Mouse (Mus musculus): Measurements from ENCODE around the gene Map3k15. TPM values are rescaled to one million over a fixed set of nuclear protein-coding genes. Genes with fewer than 3 reads are reported as not detected.

Gene Map3k15
- polyA plus RNA-seq, 1 experiment: not detected

GRCm38 (mm10) chrX:159969025-159969424, 19.2 kb upstream of the Map3k15 start:
- no peaks in the 10 kb centered on the region for H3K36me3 ChIP-seq (ENCODE audit: control insufficient read depth)
- no peak overlapping the region for H3K4me3 ChIP-seq (replicated peaks)
- no peaks in the 10 kb centered on the region for H3K9me3 ChIP-seq (ENCODE audit: control insufficient read depth, low read length)
- H3K27me3 ChIP-seq (ENCODE audit: control insufficient read depth): peaks cover 4% of the 10 kb centered on the region
- TF ChIP-seq GATA1 (IDR thresholded peaks at IDR 0.05; ENCODE audit: low read length) (no peak), TAL1 (IDR thresholded peaks at IDR 0.05; ENCODE audit: low read length) (no peak)
- no peaks in the 10 kb centered on the region for H3K4me1 ChIP-seq (ENCODE audit: control insufficient read depth)

- TF ChIP-seq TAL1 (IDR thresholded peaks at IDR 0.05; ENCODE audit: low read length) (no peak), GATA1 (IDR thresholded peaks at IDR 0.05; ENCODE audit: low read length) (no peak)
- Histone ChIP-seq H3K4me1 (ENCODE audit: control insufficient read depth) (no peaks in the 10 kb centered on the region), H3K9me3 (ENCODE audit: control insufficient read depth, low read length) (no peaks in the 10 kb centered on the region), H3K4me3 (replicated peaks) (no peak overlapping the region), H3K36me3 (ENCODE audit: control insufficient read depth) (no peaks in the 10 kb centered on the region), H3K27me3 (ENCODE audit: control insufficient read depth) (no peaks in the 10 kb centered on the region; the same call in 1 of the 2 replicates)
Observed at GRCm38 (mm10) chrX:159971091-159971779, 17.0 kb upstream of the Map3k15 start.

GRCm38 (mm10) chrX:159973730-159974129, 14.5 kb upstream of the Map3k15 start:
- no peaks in the 10 kb centered on the region for H3K4me1 ChIP-seq (ENCODE audit: control insufficient read depth)
- no peaks in the 10 kb centered on the region for H3K36me3 ChIP-seq (ENCODE audit: control insufficient read depth)
- H3K27me3 ChIP-seq (ENCODE audit: control insufficient read depth): no peaks in the 10 kb centered on the region; the same call in 1 of the 2 replicates
- H3K4me3 ChIP-seq (replicated peaks): no peak overlapping the region
- no peaks in the 10 kb centered on the region for H3K9me3 ChIP-seq (ENCODE audit: control insufficient read depth, low read length)
- TF ChIP-seq GATA1 (IDR thresholded peaks at IDR 0.05; ENCODE audit: low read length): no peak
- no peak for TF ChIP-seq TAL1 (IDR thresholded peaks at IDR 0.05; ENCODE audit: low read length)

- H3K36me3 ChIP-seq (ENCODE audit: control insufficient read depth): no peaks in the 10 kb centered on the region
- H3K4me1 ChIP-seq (ENCODE audit: control insufficient read depth): no peaks in the 10 kb centered on the region
- H3K9me3 ChIP-seq (ENCODE audit: control insufficient read depth, low read length): no peaks in the 10 kb centered on the region
- H3K4me3 ChIP-seq (replicated peaks): no peak overlapping the region
- TF ChIP-seq GATA1 (IDR thresholded peaks at IDR 0.05; ENCODE audit: low read length) (no peak), TAL1 (IDR thresholded peaks at IDR 0.05; ENCODE audit: low read length) (no peak)
- no peaks in the 10 kb centered on the region for H3K27me3 ChIP-seq (ENCODE audit: control insufficient read depth)
Observed at GRCm38 (mm10) chrX:159976243-159976642, 12.0 kb upstream of the Map3k15 start.

GRCm38 (mm10) chrX:159995808-159996207, 7.6 kb downstream of the Map3k15 start:
- H3K27me3 ChIP-seq (ENCODE audit: control insufficient read depth): peaks cover 3% of the 10 kb centered on the region; the same call in 1 of the 2 replicates
- no peaks in the 10 kb centered on the region for H3K4me1 ChIP-seq (ENCODE audit: control insufficient read depth)
- H3K36me3 ChIP-seq (ENCODE audit: control insufficient read depth): no peaks in the 10 kb centered on the region
- no peaks in the 10 kb centered on the region for H3K9me3 ChIP-seq (ENCODE audit: control insufficient read depth, low read length)
- TF ChIP-seq GATA1 (IDR thresholded peaks at IDR 0.05; ENCODE audit: low read length): no peak
- TF ChIP-seq TAL1 (IDR thresholded peaks at IDR 0.05; ENCODE audit: low read length): no peak
- no peak overlapping the region for H3K4me3 ChIP-seq (replicated peaks)

GRCm38 (mm10) chrX:160053306-160053705, 65.1 kb downstream of the Map3k15 start:
- no peaks in the 10 kb centered on the region for H3K27me3 ChIP-seq (ENCODE audit: control insufficient read depth)
- no peak for TF ChIP-seq TAL1 (IDR thresholded peaks at IDR 0.05; ENCODE audit: low read length)
- TF ChIP-seq GATA1 (IDR thresholded peaks at IDR 0.05; ENCODE audit: low read length): no peak
- no peaks in the 10 kb centered on the region for H3K4me1 ChIP-seq (ENCODE audit: control insufficient read depth)
- H3K4me3 ChIP-seq (replicated peaks): no peak overlapping the region
- no peaks in the 10 kb centered on the region for H3K9me3 ChIP-seq (ENCODE audit: control insufficient read depth, low read length)
- no peaks in the 10 kb centered on the region for H3K36me3 ChIP-seq (ENCODE audit: control insufficient read depth)

GRCm38 (mm10) chrX:160054643-160055042, 66.4 kb downstream of the Map3k15 start:
- TF ChIP-seq GATA1 (IDR thresholded peaks at IDR 0.05; ENCODE audit: low read length) (no peak), TAL1 (IDR thresholded peaks at IDR 0.05; ENCODE audit: low read length) (no peak)
- Histone ChIP-seq H3K4me3 (replicated peaks) (no peak overlapping the region), H3K4me1 (ENCODE audit: control insufficient read depth) (no peaks in the 10 kb centered on the region)

GRCm38 (mm10) chrX:160091973-160092372, 103.7 kb downstream of the Map3k15 start:
- Histone ChIP-seq H3K4me3 (replicated peaks) (no peak overlapping the region), H3K36me3 (ENCODE audit: control insufficient read depth) (no peaks in the 10 kb centered on the region), H3K27me3 (ENCODE audit: control insufficient read depth) (no peaks in the 10 kb centered on the region), H3K4me1 (ENCODE audit: control insufficient read depth) (no peaks in the 10 kb centered on the region), H3K9me3 (ENCODE audit: control insufficient read depth, low read length) (no peaks in the 10 kb centered on the region)
- TF ChIP-seq GATA1 (IDR thresholded peaks at IDR 0.05; ENCODE audit: low read length) (no peak), TAL1 (IDR thresholded peaks at IDR 0.05; ENCODE audit: low read length) (no peak)

More at GRCm38 (mm10) chrX:160054643-160055042, 66.4 kb downstream of the Map3k15 start:
- Histone ChIP-seq H3K36me3 (ENCODE audit: control insufficient read depth) (no peaks in the 10 kb centered on the region), H3K27me3 (ENCODE audit: control insufficient read depth) (no peaks in the 10 kb centered on the region), H3K9me3 (ENCODE audit: control insufficient read depth, low read length) (no peaks in the 10 kb centered on the region)

GRCm38 (mm10) chrX:160107817-160108216, 119.6 kb downstream of the Map3k15 start:
- TF ChIP-seq GATA1 (IDR thresholded peaks at IDR 0.05; ENCODE audit: low read length) (no peak), TAL1 (IDR thresholded peaks at IDR 0.05; ENCODE audit: low read length) (no peak)
- no peaks in the 10 kb centered on the region for H3K9me3 ChIP-seq (ENCODE audit: control insufficient read depth, low read length)
- no peaks in the 10 kb centered on the region for H3K4me1 ChIP-seq (ENCODE audit: control insufficient read depth)
- H3K4me3 ChIP-seq (replicated peaks): no peak overlapping the region
- H3K27me3 ChIP-seq (ENCODE audit: control insufficient read depth): no peaks in the 10 kb centered on the region
- no peaks in the 10 kb centered on the region for H3K36me3 ChIP-seq (ENCODE audit: control insufficient read depth)
